In the genomic region with DNA sequence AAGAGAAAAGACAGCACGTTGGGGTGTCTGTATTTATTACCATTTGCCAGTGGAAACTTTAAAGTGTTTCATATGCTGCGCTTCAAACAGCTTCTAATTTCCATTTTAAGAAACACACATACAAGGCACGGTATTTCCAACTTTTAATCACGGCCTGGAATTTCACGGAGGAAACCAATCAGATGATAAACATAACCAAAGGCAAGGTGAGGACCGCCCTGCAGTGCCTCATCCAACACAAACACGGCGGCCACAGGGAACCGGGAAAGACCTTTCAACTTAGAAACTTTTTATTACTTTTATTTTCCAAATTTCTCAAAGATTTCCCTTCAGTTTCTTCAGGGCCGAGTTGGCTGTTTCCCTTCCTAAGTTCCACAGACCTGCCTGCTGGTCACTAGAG, we compare ENCODE assay signal across 9 mouse cellular contexts. TPM values are rescaled to one million over a fixed set of nuclear protein-coding genes. Genes with fewer than 3 reads are reported as not detected.
A peak's percentile ranks its signal among the peaks of the same experiment; 100 is the strongest.
DNase-seq lines count a peak whose midpoint lies in the region; ATAC-seq lines count a peak whose summit lies in the region.
"Had no signal": no experiment of that assay in that cellular context is flagged by ENCODE, and none has a peak within 500 bp of the region (broad histone marks: within the 10 kb centered on the region; RNA-seq: fewer than 3 reads in every experiment).

No protein-coding gene starts in this region.

- H3K27me3 ChIP-seq in kidney, embryonic 15.5 days = no peaks in the 10 kb centered on the region
- no peaks in the 10 kb centered on the region for H3K27me3 ChIP-seq in embryonic facial prominence, embryonic 12.5 days
- no peaks in the 10 kb centered on the region for H3K27me3 ChIP-seq in heart, embryonic 16.5 days (ENCODE audit: control insufficient read depth, insufficient read depth, low read length)
- H3K27me3 ChIP-seq in liver, embryonic 16.5 days (ENCODE audit: control insufficient read depth, insufficient read depth, low read depth, low read length) = peaks cover 43% of the 10 kb centered on the region

- WGBS in kidney, embryonic 15.5 days = 56% methylated on average over 10 of the region's 10 CpGs
- 76% methylated on average over 10 of the region's 10 CpGs for WGBS in embryonic facial prominence, embryonic 12.5 days
- 40% methylated on average over 10 of the region's 10 CpGs for WGBS in heart, embryonic 16.5 days
- WGBS in liver, embryonic 16.5 days (ENCODE audit: insufficient replicate concordance) = 53% methylated on average over 10 of the region's 10 CpGs

- H3K4me1 ChIP-seq in kidney, embryonic 15.5 days = peaks cover 51% of the 10 kb centered on the region
- peaks cover 29% of the 10 kb centered on the region for H3K4me1 ChIP-seq in embryonic facial prominence, embryonic 12.5 days
- H3K4me1 ChIP-seq in heart, embryonic 16.5 days (ENCODE audit: control insufficient read depth, insufficient read depth, low read length) = peaks cover 35% of the 10 kb centered on the region
- H3K4me1 ChIP-seq in liver, embryonic 16.5 days (ENCODE audit: control insufficient read depth, low read depth, low read length) = peaks cover 4% of the 10 kb centered on the region

- peak overlapping the region; percentile 97; the same call in 1 of the 2 replicates for H3K27ac ChIP-seq in kidney, embryonic 15.5 days
- H3K27ac ChIP-seq in embryonic facial prominence, embryonic 12.5 days = no peak overlapping the region
- peak overlapping the region; percentile 25; the same call in 1 of the 2 replicates for H3K27ac ChIP-seq in heart, embryonic 16.5 days (ENCODE audit: low read length)
- H3K27ac ChIP-seq in liver, embryonic 16.5 days (ENCODE audit: low read length) = no peak overlapping the region

- no peak for DNase-seq in kidney, adult 9 months
- no peak for DNase-seq in urinary bladder, adult 2 months (ENCODE audit: low spot score)
- no peak for DNase-seq in urinary bladder, postnatal 10 days (ENCODE audit: low spot score)
- DNase-seq: adrenal gland, postnatal 25 days had no signal

- ATAC-seq in kidney, embryonic 15.5 days (replicated peaks; ENCODE audit: low FRiP score) = no peak
- ATAC-seq in embryonic facial prominence, embryonic 12.5 days (ENCODE audit: insufficient number of reproducible peaks, insufficient read depth, low FRiP score, low TSS enrichment) = no peak
- ATAC-seq in heart, embryonic 16.5 days (replicated peaks; ENCODE audit: extremely low read depth, insufficient read depth, low FRiP score) = no peak
- ATAC-seq in liver, embryonic 16.5 days (ENCODE audit: low read depth) = no peak

- no peaks in the 10 kb centered on the region for H3K36me3 ChIP-seq in kidney, embryonic 15.5 days
- H3K36me3 ChIP-seq in embryonic facial prominence, embryonic 12.5 days = no peaks in the 10 kb centered on the region
- H3K36me3 ChIP-seq in heart, embryonic 16.5 days (ENCODE audit: control insufficient read depth, insufficient read depth) = no peaks in the 10 kb centered on the region
- H3K36me3 ChIP-seq in liver, embryonic 16.5 days (ENCODE audit: control insufficient read depth, insufficient read depth) = no peaks in the 10 kb centered on the region

- peak overlapping the region; percentile 10; the same call in 1 of the 2 replicates for H3K9ac ChIP-seq in kidney, embryonic 15.5 days
- H3K9ac ChIP-seq in embryonic facial prominence, embryonic 12.5 days = no peak overlapping the region
- no peak overlapping the region; the same call in 1 of the 2 replicates for H3K9ac ChIP-seq in heart, embryonic 16.5 days (ENCODE audit: low read length)
- H3K9ac ChIP-seq in liver, embryonic 16.5 days (ENCODE audit: low read depth, low read length) = no peak overlapping the region

- H3K4me3 ChIP-seq in kidney, embryonic 15.5 days (replicated peaks) = peak overlapping the region; percentile 98
- H3K4me3 ChIP-seq in embryonic facial prominence, embryonic 12.5 days = no peak overlapping the region
- peak overlapping the region; percentile 98 for H3K4me3 ChIP-seq in heart, embryonic 16.5 days (ENCODE audit: low read length)
- H3K4me3 ChIP-seq in liver, embryonic 16.5 days (ENCODE audit: low read depth, low read length) = no peak overlapping the region
- H3K4me3 ChIP-seq: megakaryocyte, embryonic 14.5 days had no signal

- H3K9me3 ChIP-seq in kidney, embryonic 15.5 days (replicated peaks) = no peaks in the 10 kb centered on the region
- H3K9me3 ChIP-seq in embryonic facial prominence, embryonic 12.5 days = no peaks in the 10 kb centered on the region
- H3K9me3 ChIP-seq in heart, embryonic 16.5 days (replicated peaks; ENCODE audit: control insufficient read depth, low read length) = no peaks in the 10 kb centered on the region
- no peaks in the 10 kb centered on the region for H3K9me3 ChIP-seq in liver, embryonic 16.5 days (replicated peaks; ENCODE audit: control insufficient read depth, low read length)
- H3K9me3 ChIP-seq: megakaryocyte, embryonic 14.5 days had no signal

- H3K4me2 ChIP-seq in kidney, embryonic 15.5 days = peak overlapping the region; percentile 74
- 0 out of 2 replicates have a peak overlapping the region, but pooled peaks have one; percentile 94 for H3K4me2 ChIP-seq in embryonic facial prominence, embryonic 12.5 days (replicated peaks)
- H3K4me2 ChIP-seq in heart, embryonic 16.5 days (ENCODE audit: low read depth, low read length) = peak overlapping the region; percentile 89
- H3K4me2 ChIP-seq in liver, embryonic 16.5 days (ENCODE audit: low read depth, low read length) = peak overlapping the region; percentile 69; the same call in 1 of the 2 replicates

RNA-seq across cellular contexts. Expression of a gene that starts 2.8 kb away (rescaled TPM):
- polyA plus RNA-seq in kidney, embryonic 15.5 days (2015; fragmentation: Nextera tagmentation; extraction: Ambion mirVana) = 31.9 and 40.0 TPM in 2 replicates
- polyA plus RNA-seq in embryonic facial prominence, embryonic 12.5 days (2016; fragmentation: Nextera tagmentation; extraction: Ambion mirVana) = 35.0 and 41.8 TPM in 2 replicates
- polyA plus RNA-seq in heart, embryonic 16.5 days (2015; fragmentation: Nextera tagmentation; extraction: Ambion mirVana) = 19.6 and 27.3 TPM in 2 replicates
- 8.1 and 10.1 TPM in 2 replicates for polyA plus RNA-seq in liver, embryonic 16.5 days (2015; fragmentation: Nextera tagmentation; extraction: Ambion mirVana)
- polyA plus RNA-seq in urinary bladder, adult 2 months (2012; rRNA removed) = 143 and 148 TPM in 2 replicates

RNA-seq across cellular contexts. Expression of a gene that starts 31.9 kb away (rescaled TPM):
- 5.5 and 7.0 TPM in 2 replicates for polyA plus RNA-seq in kidney, embryonic 15.5 days (2015; fragmentation: Nextera tagmentation; extraction: Ambion mirVana)
- polyA plus RNA-seq in embryonic facial prominence, embryonic 12.5 days (2016; fragmentation: Nextera tagmentation; extraction: Ambion mirVana) = 0.60 and 1.2 TPM in 2 replicates
- polyA plus RNA-seq in heart, embryonic 16.5 days (2015; fragmentation: Nextera tagmentation; extraction: Ambion mirVana) = 1.3 and 1.4 TPM in 2 replicates
- not detected in 2 replicates for polyA plus RNA-seq in liver, embryonic 16.5 days (2015; fragmentation: Nextera tagmentation; extraction: Ambion mirVana)
- 0.10 TPM in 1 of 2 replicates, not detected in the other for polyA plus RNA-seq in urinary bladder, adult 2 months (2012; rRNA removed)

RNA-seq across cellular contexts. Expression of a gene that starts 42.1 kb away (rescaled TPM):
- polyA plus RNA-seq in kidney, embryonic 15.5 days (2015; fragmentation: Nextera tagmentation; extraction: Ambion mirVana) = 16.8 and 17.8 TPM in 2 replicates
- polyA plus RNA-seq in embryonic facial prominence, embryonic 12.5 days (2016; fragmentation: Nextera tagmentation; extraction: Ambion mirVana) = 8.0 and 8.9 TPM in 2 replicates
- 13.3 and 14.9 TPM in 2 replicates for polyA plus RNA-seq in heart, embryonic 16.5 days (2015; fragmentation: Nextera tagmentation; extraction: Ambion mirVana)
- 23.4 and 28.5 TPM in 2 replicates for polyA plus RNA-seq in liver, embryonic 16.5 days (2015; fragmentation: Nextera tagmentation; extraction: Ambion mirVana)
- polyA plus RNA-seq in urinary bladder, adult 2 months (2012; rRNA removed) = 7.8 and 8.4 TPM in 2 replicates

Comparison
In these comparisons a context has a peak if more than half of its experiments do, and no peak if none do; other contexts are left out.
1. H3K27ac ChIP-seq: peak in kidney, embryonic 15.5 days (single experiment) and heart, embryonic 16.5 days (single experiment); none in embryonic facial prominence, embryonic 12.5 days (single experiment) and liver, embryonic 16.5 days (single experiment).
2. H3K4me3 ChIP-seq: peak in kidney, embryonic 15.5 days (single experiment) and heart, embryonic 16.5 days (single experiment); none in embryonic facial prominence, embryonic 12.5 days (single experiment) and liver, embryonic 16.5 days (single experiment).
3. Peak in every context shown above with its lines, with median percentiles within 50 percentile points of each other: H3K4me2 ChIP-seq.